Mouse (Mus musculus) liver, postnatal 0 days (tissue): ENCODE results near the gene Plxnc1. TPM values are rescaled to one million over a fixed set of nuclear protein-coding genes. Genes with fewer than 3 reads are reported as not detected.

Experiments used
- ATAC-seq: fragments of 200-750 bp; cut with Nextera tagmentation; 2 replicates; pipeline ENCODE4 v1.8.0; 2017; ENCODE audit warnings: mild to moderate bottlenecking, moderate library complexity
- DNase-seq: peaks from one replicate; pipeline ENCODE4 v3.0.0-alpha.2; 2016
- H3K27ac ChIP-seq: fragments of 300-500 bp; sonication (generic); 2 replicates; pipeline ENCODE4 v1.5.1; 2014; ENCODE audit warnings: antibody characterized with exemption, moderate library complexity, mild to moderate bottlenecking, low read depth
- H3K27me3 ChIP-seq: fragments of 300-500 bp; sonication (generic); 2 replicates; pipeline ENCODE4 v1.6.1; 2014; ENCODE audit warnings: low read length, control low read depth, mixed read lengths; ENCODE audit not compliant: insufficient read depth
- H3K36me3 ChIP-seq: fragments of 300-500 bp; sonication (generic); replicated peaks from 2 replicates; pipeline ENCODE4 v1.6.1; 2014; ENCODE audit warnings: mild to moderate bottlenecking, control low read depth, low read length, moderate library complexity, mixed read lengths; ENCODE audit not compliant: insufficient read depth
- H3K4me1 ChIP-seq: fragments of 300-500 bp; sonication (generic); 2 replicates; pipeline ENCODE4 v1.6.1; 2014; ENCODE audit warnings: antibody characterized with exemption, mild to moderate bottlenecking, control low read depth; ENCODE audit not compliant: insufficient read depth
- H3K4me2 ChIP-seq: fragments of 300-500 bp; sonication (generic); 2 replicates; pipeline ENCODE4 v1.6.1; 2014; ENCODE audit warnings: low read depth, mild to moderate bottlenecking, low read length, moderate library complexity, mixed read lengths
- H3K4me3 ChIP-seq: fragments of 300-500 bp; sonication (generic); 2 replicates; pipeline ENCODE4 v1.5.1; 2014; ENCODE audit warnings: low read depth, low read length
- H3K9ac ChIP-seq: fragments of 300-500 bp; sonication (generic); replicated peaks from 2 replicates; pipeline ENCODE4 v1.6.1; 2014; ENCODE audit warnings: mild to moderate bottlenecking, moderate library complexity
- H3K9me3 ChIP-seq: fragments of 300-500 bp; sonication (generic); 2 replicates; pipeline ENCODE4 v1.6.1; 2016; ENCODE audit warnings: mild to moderate bottlenecking, control low read depth, low read length, mixed read lengths
- CTCF ChIP-seq: sonication (generic); IDR thresholded peaks from 2 replicates; pipeline ENCODE4 v1.5.1; 2016; ENCODE audit warnings: antibody characterized with exemption, low read depth
- EP300 ChIP-seq: IDR thresholded peaks from 2 replicates; pipeline ENCODE4 v1.6.1; 2016; ENCODE audit warnings: antibody characterized with exemption, low read depth, mild to moderate bottlenecking
- WGBS: fragments of 180-500 bp; shearing (Covaris S2); extraction: QIAGEN DNeasy Blood & Tissue Kit; methylation state at CpG from one replicate; pipeline ENCODE4 v1.1.7; 2014; ENCODE audit not compliant: insufficient replicate concordance; 5-methylcytosine and 5-hydroxymethylcytosine counted together
- polyA plus RNA-seq: library from polyadenylated mRNA; unstranded; fragments of >200 nt; fragmentation: Nextera tagmentation; extraction: Ambion mirVana; gene quantifications from 2 replicates; pipeline ENCODE4 v1.2.1, GENCODE M21; 2015

Plxnc1 gene
- polyA plus RNA-seq, 1 experiment from 2014 or later, result 2.8 TPM

GRCm38 (mm10) chr10:94919552-94919951 is 25.1 kb downstream of the Plxnc1 start:
- Histone ChIP-seq H3K4me3 (peak overlapping the region; percentile 32), H3K27ac (peak overlapping the region; percentile 69), H3K4me2 (peak overlapping the region; percentile 61), H3K9ac (peak overlapping the region; percentile 32), H3K4me1 (peaks cover 60% of the 10 kb centered on the region), H3K36me3 (no peaks in the 10 kb centered on the region), H3K9me3 (no peaks in the 10 kb centered on the region), H3K27me3 (no peaks in the 10 kb centered on the region)
- peak; percentile 90 for ATAC-seq
- TF ChIP-seq CTCF (no peak), EP300 (peak; percentile 85)
- 20% methylated on average over 12 of the region's 12 CpGs for WGBS
- DNase-seq, result peak; percentile 83

- Histone ChIP-seq H3K4me3 (peak overlapping the region; percentile 32), H3K9ac (peak overlapping the region; percentile 44)
- WGBS, result 67% methylated on average over 7 of the region's 7 CpGs
These were observed 26.0 kb downstream of the Plxnc1 start for GRCm38 (mm10) chr10:94918618-94919017.

GRCm38 (mm10) chr10:94917990-94918389 is 26.6 kb downstream of the Plxnc1 start:
- no peak overlapping the region for H3K4me3 ChIP-seq
- no peaks in the 10 kb centered on the region for H3K27me3 ChIP-seq
- peaks cover 58% of the 10 kb centered on the region for H3K4me1 ChIP-seq
- 22% methylated on average over 2 of the region's 2 CpGs for WGBS
- no peak for DNase-seq
- peak overlapping the region; percentile 69 for H3K27ac ChIP-seq
- peak overlapping the region; percentile 17 for H3K9ac ChIP-seq
- no peak for ATAC-seq
- H3K36me3 ChIP-seq, result no peaks in the 10 kb centered on the region
- H3K9me3 ChIP-seq, result no peaks in the 10 kb centered on the region
- peak overlapping the region; percentile 61 for H3K4me2 ChIP-seq
- TF ChIP-seq EP300 (no peak), CTCF (no peak)

More at GRCm38 (mm10) chr10:94918618-94919017, 26.0 kb downstream of the Plxnc1 start:
- no peaks in the 10 kb centered on the region for H3K36me3 ChIP-seq
- H3K27me3 ChIP-seq, result no peaks in the 10 kb centered on the region
- ATAC-seq (no peak), DNase-seq (no peak)
- TF ChIP-seq CTCF, result no peak
- no peak for TF ChIP-seq EP300
- H3K4me2 ChIP-seq, result peak overlapping the region; percentile 61
- no peaks in the 10 kb centered on the region for H3K9me3 ChIP-seq
- peak overlapping the region; percentile 69 for H3K27ac ChIP-seq
- H3K4me1 ChIP-seq, result peaks cover 58% of the 10 kb centered on the region

GRCm38 (mm10) chr10:94917354-94917753 is 27.3 kb downstream of the Plxnc1 start:
- 42% methylated on average over 4 of the region's 4 CpGs for WGBS
- no peaks in the 10 kb centered on the region for H3K9me3 ChIP-seq
- H3K4me2 ChIP-seq, result peak overlapping the region; percentile 61
- H3K36me3 ChIP-seq, result no peaks in the 10 kb centered on the region
- H3K9ac ChIP-seq, result peak overlapping the region; percentile 17; the same call in 1 of the 2 replicates
- peak overlapping the region; percentile 69 for H3K27ac ChIP-seq
- no peak for TF ChIP-seq CTCF
- no peak for TF ChIP-seq EP300
- DNase-seq (no peak), ATAC-seq (no peak)
- no peak overlapping the region for H3K4me3 ChIP-seq
- peaks cover 58% of the 10 kb centered on the region for H3K4me1 ChIP-seq
- no peaks in the 10 kb centered on the region for H3K27me3 ChIP-seq

DNA sequence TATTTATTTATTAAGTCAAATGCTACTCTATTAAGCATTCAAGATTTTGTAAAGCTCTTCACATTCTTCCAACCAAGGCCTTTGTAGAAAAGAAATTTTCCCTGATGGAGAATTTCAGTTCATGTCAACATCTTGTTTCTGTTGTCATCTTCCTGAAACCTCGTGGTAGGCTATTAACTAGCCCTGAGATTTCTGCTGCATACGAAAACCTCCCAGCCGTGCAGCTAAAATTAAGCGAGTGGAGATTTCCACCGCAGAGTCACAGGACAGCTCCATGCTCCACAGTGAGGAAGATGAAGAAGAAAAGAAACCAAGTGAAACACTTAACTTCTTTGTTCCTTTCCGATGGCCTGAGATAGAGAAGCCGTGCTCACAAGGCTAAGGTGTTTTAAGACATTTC is 28.0 kb downstream of the Plxnc1 start:
- ATAC-seq, result no peak
- Histone ChIP-seq H3K36me3 (no peaks in the 10 kb centered on the region), H3K27me3 (no peaks in the 10 kb centered on the region), H3K4me1 (peaks cover 58% of the 10 kb centered on the region), H3K4me3 (no peak overlapping the region), H3K9ac (no peak overlapping the region), H3K9me3 (no peaks in the 10 kb centered on the region), H3K27ac (peak overlapping the region; percentile 69; the same call in 1 of the 2 replicates), H3K4me2 (no peak overlapping the region)
- DNase-seq, result no peak
- WGBS, result 68% methylated on average over 7 of the region's 7 CpGs
- TF ChIP-seq EP300, result no peak

- no peak overlapping the region for H3K4me3 ChIP-seq
- H3K9me3 ChIP-seq, result no peaks in the 10 kb centered on the region
- no peak overlapping the region for H3K27ac ChIP-seq
- DNase-seq (no peak), ATAC-seq (no peak)
- H3K36me3 ChIP-seq, result no peaks in the 10 kb centered on the region
- no peak overlapping the region for H3K4me2 ChIP-seq
- no peaks in the 10 kb centered on the region for H3K27me3 ChIP-seq
- H3K4me1 ChIP-seq, result peaks cover 65% of the 10 kb centered on the region
- TF ChIP-seq EP300 (no peak), CTCF (no peak)
- no peak overlapping the region for H3K9ac ChIP-seq
- WGBS, result 82% methylated on average over 6 of the region's 6 CpGs
These were observed 28.9 kb downstream of the Plxnc1 start for GRCm38 (mm10) chr10:94915746-94916145.

- no peak for ATAC-seq
- DNase-seq, result no peak
- H3K9ac ChIP-seq, result no peak overlapping the region
- TF ChIP-seq CTCF (no peak), EP300 (no peak)
- H3K27ac ChIP-seq, result 0 out of 2 replicates have a peak overlapping the region, but pooled peaks have one; percentile 77
- no peak overlapping the region for H3K4me3 ChIP-seq
- WGBS, result 78% methylated on average over 11 of the region's 11 CpGs
- no peaks in the 10 kb centered on the region for H3K27me3 ChIP-seq
- H3K4me1 ChIP-seq, result peaks cover 54% of the 10 kb centered on the region
- no peak overlapping the region for H3K4me2 ChIP-seq
- no peaks in the 10 kb centered on the region for H3K36me3 ChIP-seq
- no peaks in the 10 kb centered on the region for H3K9me3 ChIP-seq
These were observed 30.6 kb downstream of the Plxnc1 start for GRCm38 (mm10) chr10:94914081-94914480.
